Mouse (Mus musculus) liver, adult 2 months (tissue): ENCODE measurements around the gene Syt9. TPM values are rescaled to one million over a fixed set of nuclear protein-coding genes. Genes with fewer than 3 reads are reported as not detected.
A peak's percentile ranks its signal among the peaks of the same experiment; 100 is the strongest.

Source experiments
- DNase-seq: peaks from one replicate; pipeline ENCODE4 v3.0.0-alpha.2; 2011; ENCODE audit warnings: low read depth, low spot score; ENCODE audit errors: extremely low read depth
- H3K27ac ChIP-seq: fragments of 200-500 bp; replicated peaks from 2 replicates; pipeline ENCODE4 v1.5.1; 2012; ENCODE audit warnings: low read depth, mild to moderate bottlenecking, control low read depth, inconsistent platforms, low read length; ENCODE audit not compliant: insufficient read depth
- H3K27me3 ChIP-seq: fragments of 200-500 bp; 2 replicates; pipeline ENCODE4 v1.6.1; 2012; ENCODE audit warnings: mild to moderate bottlenecking, moderate library complexity, low read length, inconsistent platforms; ENCODE audit not compliant: control insufficient read depth, insufficient read depth
- H3K36me3 ChIP-seq: fragments of 200-500 bp; 2 replicates; pipeline ENCODE4 v1.6.1; 2012; ENCODE audit warnings: low read length, inconsistent platforms; ENCODE audit not compliant: control insufficient read depth, insufficient read depth
- H3K4me1 ChIP-seq: fragments of 200-500 bp; 2 replicates; pipeline ENCODE4 v1.6.1; 2011; ENCODE audit warnings: low read length; ENCODE audit not compliant: control insufficient read depth, insufficient read depth
- H3K4me3 ChIP-seq: fragments of 200-500 bp; 2 replicates; pipeline ENCODE4 v1.5.1; 2011; ENCODE audit warnings: low read depth, mild to moderate bottlenecking, control low read depth, low read length, moderate library complexity; ENCODE audit not compliant: insufficient read depth
- H3K79me2 ChIP-seq: fragments of 200-500 bp; 2 replicates; pipeline ENCODE4 v1.6.1; 2012; ENCODE audit warnings: inconsistent platforms, mild to moderate bottlenecking, low read length, moderate library complexity; ENCODE audit not compliant: control insufficient read depth, insufficient read depth
- H3K9ac ChIP-seq: fragments of 200-500 bp; 2 replicates; pipeline ENCODE4 v1.6.1; 2012; ENCODE audit warnings: low read depth, mild to moderate bottlenecking, control low read depth, inconsistent platforms, low read length
- CTCF ChIP-seq: fragments of 200-500 bp; IDR thresholded peaks from 2 replicates; pipeline ENCODE4 v1.5.1; 2011; ENCODE audit warnings: low read depth, low read length, control low read depth
- POLR2A ChIP-seq: fragments of 200-500 bp; IDR thresholded peaks from 2 replicates; pipeline ENCODE4 v1.6.1; 2011; ENCODE audit warnings: low read length, control low read depth; ENCODE audit not compliant: insufficient read depth; ENCODE audit errors: extremely low read depth
- WGBS: fragments of 180-500 bp; shearing (Covaris S2); methylation state at CpG from one replicate; pipeline ENCODE4 v1.1.7; 2018; 5-methylcytosine and 5-hydroxymethylcytosine counted together
- polyA plus RNA-seq: library from polyadenylated mRNA; depleted of rRNA; stranded (reverse); fragments of >200 nt; gene quantifications from 2 replicates; pipeline ENCODE4 v1.2.3, GENCODE M21; 2012
- total RNA-seq: library from RNA; depleted of rRNA; stranded (reverse); fragments of >200 nt; gene quantifications from 2 replicates; pipeline ENCODE4 v1.2.3, GENCODE M21; 2014

Gene Syt9
- total and polyA plus RNA-seq, 2 experiments = 0.28 to 0.45 TPM

DNA sequence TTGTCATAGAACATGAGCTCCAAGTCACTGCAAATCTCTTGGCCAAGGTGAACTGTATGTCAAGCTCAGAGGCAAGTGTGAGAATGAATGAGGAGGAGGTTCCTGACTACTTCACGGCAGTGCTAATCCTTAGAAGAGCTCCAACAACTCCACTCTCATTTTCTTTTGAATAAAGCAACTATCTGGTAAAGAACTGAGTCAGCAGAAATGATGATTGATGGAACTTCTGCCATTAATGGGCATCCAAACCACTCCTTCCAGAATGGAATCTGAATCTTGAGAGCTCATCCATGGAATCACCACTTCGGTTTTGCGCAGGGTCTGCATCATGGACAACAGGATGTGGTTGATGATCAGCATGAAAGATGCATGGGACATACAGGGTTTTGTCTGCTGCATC lies 8.4 kb upstream of the Syt9 start:
- 92% methylated on average over 3 of the region's 3 CpGs for WGBS
- Histone ChIP-seq H3K4me3 (no peak overlapping the region), H3K9ac (no peak overlapping the region), H3K27ac (no peak overlapping the region), H3K36me3 (no peaks in the 10 kb centered on the region), H3K4me1 (no peaks in the 10 kb centered on the region), H3K79me2 (no peaks in the 10 kb centered on the region), H3K27me3 (no peaks in the 10 kb centered on the region)
- no peak for TF ChIP-seq POLR2A
- TF ChIP-seq CTCF = no peak
- DNase-seq = no peak

DNA sequence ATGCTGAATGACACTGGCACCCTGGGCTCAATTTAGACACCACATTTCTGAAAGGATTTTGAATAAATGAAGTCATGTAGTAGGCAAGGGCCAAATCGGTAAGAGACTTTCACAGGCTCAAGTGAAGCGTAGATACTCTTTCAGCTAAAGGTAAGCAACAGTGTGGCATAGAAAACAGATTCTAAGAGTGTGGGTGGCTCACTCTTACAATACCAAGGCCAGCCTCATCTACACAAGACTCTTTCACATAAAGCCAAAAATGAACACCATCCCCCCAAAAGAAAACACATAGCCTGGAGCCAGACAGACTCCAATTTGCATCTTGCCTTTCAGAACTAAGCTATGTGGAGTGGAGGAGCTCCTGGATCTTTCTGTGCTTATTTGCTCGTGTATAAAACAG lies 7.9 kb upstream of the Syt9 start:
- no peak overlapping the region for H3K27ac ChIP-seq
- H3K4me1 ChIP-seq = no peaks in the 10 kb centered on the region
- no peaks in the 10 kb centered on the region for H3K79me2 ChIP-seq
- no peak for TF ChIP-seq POLR2A
- no peak for TF ChIP-seq CTCF
- no peak overlapping the region for H3K9ac ChIP-seq
- no peaks in the 10 kb centered on the region for H3K36me3 ChIP-seq
- no peaks in the 10 kb centered on the region for H3K27me3 ChIP-seq
- no peak for DNase-seq
- no peak overlapping the region for H3K4me3 ChIP-seq
- WGBS = 77% methylated on average over 3 of the region's 3 CpGs

- 4% methylated on average over 45 of the region's 45 CpGs for WGBS
- Histone ChIP-seq H3K79me2 (no peaks in the 10 kb centered on the region), H3K4me3 (peak overlapping the region; percentile 57)
These were observed 795 bp downstream of the Syt9 start for GRCm38 (mm10) chr7:107371126-107371920.

GRCm38 (mm10) chr7:107380562-107380961 lies 10.0 kb downstream of the Syt9 start:
- Histone ChIP-seq H3K9ac (no peak overlapping the region), H3K79me2 (no peaks in the 10 kb centered on the region), H3K4me3 (no peak overlapping the region), H3K27me3 (no peaks in the 10 kb centered on the region), H3K36me3 (no peaks in the 10 kb centered on the region), H3K27ac (no peak overlapping the region), H3K4me1 (no peaks in the 10 kb centered on the region)
- no peak for DNase-seq
- 83% methylated on average over 5 of the region's 5 CpGs for WGBS
- TF ChIP-seq POLR2A (no peak), CTCF (no peak)

More at GRCm38 (mm10) chr7:107371126-107371920, 795 bp downstream of the Syt9 start:
- DNase-seq = no peak
- peak overlapping the region; percentile 66 for H3K9ac ChIP-seq
- H3K4me1 ChIP-seq = no peaks in the 10 kb centered on the region
- no peaks in the 10 kb centered on the region for H3K36me3 ChIP-seq
- H3K27me3 ChIP-seq = peaks cover 15% of the 10 kb centered on the region
- H3K27ac ChIP-seq = no peak overlapping the region
- no peak for TF ChIP-seq POLR2A
- TF ChIP-seq CTCF = no peak

GRCm38 (mm10) chr7:107389604-107390003 lies 19.1 kb downstream of the Syt9 start:
- no peaks in the 10 kb centered on the region for H3K4me1 ChIP-seq
- DNase-seq = no peak
- no peak overlapping the region for H3K9ac ChIP-seq
- TF ChIP-seq POLR2A (no peak), CTCF (no peak)
- H3K36me3 ChIP-seq = no peaks in the 10 kb centered on the region
- H3K27me3 ChIP-seq = no peaks in the 10 kb centered on the region
- no peaks in the 10 kb centered on the region for H3K79me2 ChIP-seq
- no peak overlapping the region for H3K4me3 ChIP-seq
- no peak overlapping the region for H3K27ac ChIP-seq

GRCm38 (mm10) chr7:107392749-107393148 lies 22.2 kb downstream of the Syt9 start:
- no peak overlapping the region for H3K9ac ChIP-seq
- no peak for DNase-seq
- H3K4me3 ChIP-seq = no peak overlapping the region
- no peaks in the 10 kb centered on the region for H3K4me1 ChIP-seq
- no peak overlapping the region for H3K27ac ChIP-seq
- 55% methylated on average over 2 of the region's 2 CpGs for WGBS
- no peaks in the 10 kb centered on the region for H3K27me3 ChIP-seq
- no peaks in the 10 kb centered on the region for H3K79me2 ChIP-seq
- H3K36me3 ChIP-seq = no peaks in the 10 kb centered on the region
- no peak for TF ChIP-seq CTCF
- TF ChIP-seq POLR2A = no peak
